7 mouse cellular contexts compared by ENCODE assay signal in the genomic region with DNA sequence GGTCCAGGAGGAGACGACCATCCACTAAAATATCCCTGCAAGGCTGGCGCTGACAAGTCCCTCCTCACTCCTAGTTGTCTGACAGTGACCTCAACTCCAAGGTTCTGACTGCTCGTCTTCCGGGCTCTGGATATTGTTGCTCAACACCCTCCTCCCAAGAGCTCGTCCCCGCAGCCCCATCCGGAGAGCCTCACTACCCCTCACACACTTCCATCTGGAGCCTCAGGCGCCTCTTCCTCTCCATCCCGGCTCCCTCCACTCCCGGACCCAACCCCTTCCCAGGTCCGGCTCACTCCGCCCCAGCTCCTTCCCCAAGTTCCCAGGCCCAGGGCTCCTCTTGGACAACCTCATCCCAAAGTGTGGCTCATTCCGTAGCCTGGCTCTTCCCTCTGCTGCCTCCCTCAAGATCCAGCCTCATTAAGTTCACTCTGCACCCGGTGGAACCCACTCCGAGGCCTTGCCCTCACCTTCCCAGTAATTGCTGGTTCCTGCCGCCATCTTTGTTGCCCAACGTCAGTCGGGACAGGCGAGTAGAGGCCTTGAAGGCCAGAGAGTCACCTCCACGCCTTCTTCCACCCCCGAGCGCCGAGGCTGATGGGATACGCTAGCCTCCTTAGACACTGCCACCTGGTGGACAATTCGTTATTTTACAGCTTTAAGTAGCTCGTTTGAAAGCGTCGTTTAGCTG. TPM values are rescaled to one million over a fixed set of nuclear protein-coding genes. Genes with fewer than 3 reads are reported as not detected.
DNase-seq lines count a peak whose midpoint lies in the region; ATAC-seq lines count a peak whose summit lies in the region.

A gene (minus strand): TSS at position 527 of the 688 bp plus-strand sequence.

- peak; percentile 93 for DNase-seq in adrenal gland, adult 2 months
- peak; percentile 97 for DNase-seq in embryo, embryonic 11.5 days (ENCODE audit: low read depth, low spot score)
- peak; percentile 78 to 88 for DNase-seq in gastrocnemius, postnatal 36 days
- DNase-seq in left cerebral cortex, postnatal 25 days (ENCODE audit: low spot score in 2 of 2): peak; percentile 90 to 97
- peak; percentile 88 for DNase-seq in midbrain, embryonic 10.5 days (ENCODE audit: low spot score)
- peak; percentile 84 for DNase-seq in right cerebral cortex, postnatal 4 days

- peaks cover 8% of the 10 kb centered on the region for H3K36me3 ChIP-seq in intestine, embryonic 15.5 days
- H3K36me3 ChIP-seq in midbrain, embryonic 10.5 days: peaks cover 30% of the 10 kb centered on the region

- ATAC-seq in intestine, embryonic 15.5 days: peak; percentile 100

- no peaks in the 10 kb centered on the region for H3K4me1 ChIP-seq in intestine, embryonic 15.5 days (replicated peaks)
- peaks cover 9% of the 10 kb centered on the region for H3K4me1 ChIP-seq in midbrain, embryonic 10.5 days

- intact Hi-C loops in gastrocnemius, postnatal 36 days (cut with DNase I): loop anchor here (2.0 kb wide), 1 partner anchor 86 kb away; no protein-coding TSS in a partner anchor
- intact Hi-C loops in left cerebral cortex, postnatal 25 days (cut with DNase I): loop anchor here (1.0 to 2.0 kb wide), 2 partner anchors 86 to 108 kb away; no protein-coding TSS in a partner anchor

- H3K9ac ChIP-seq in intestine, embryonic 15.5 days: peak within 1 kb of the TSS; percentile 88

- no peaks in the 10 kb centered on the region for H3K9me3 ChIP-seq in intestine, embryonic 15.5 days
- no peaks in the 10 kb centered on the region for H3K9me3 ChIP-seq in midbrain, embryonic 10.5 days (replicated peaks)

- peak within 1 kb of the TSS; percentile 74 for H3K27ac ChIP-seq in intestine, embryonic 15.5 days
- peak within 1 kb of the TSS; percentile 91 for H3K27ac ChIP-seq in midbrain, embryonic 10.5 days (replicated peaks)

- H3K4me3 ChIP-seq in intestine, embryonic 15.5 days (replicated peaks): peak within 1 kb of the TSS; percentile 78
- peak within 1 kb of the TSS; percentile 70 for H3K4me3 ChIP-seq in midbrain, embryonic 10.5 days

- H3K27me3 ChIP-seq in intestine, embryonic 15.5 days (replicated peaks): no peaks in the 10 kb centered on the region
- H3K27me3 ChIP-seq in midbrain, embryonic 10.5 days (ENCODE audit: low read depth, poor library complexity, severe bottlenecking): no peaks in the 10 kb centered on the region

- WGBS in intestine, embryonic 15.5 days: under 1% methylated on average over 28 of the region's 28 CpGs
- WGBS in midbrain, embryonic 10.5 days: under 1% methylated on average over 28 of the region's 28 CpGs

- H3K4me2 ChIP-seq in intestine, embryonic 15.5 days (replicated peaks): peak within 1 kb of the TSS; percentile 58

RNA-seq across cellular contexts. Expression of the gene that starts here (rescaled TPM):
- total RNA-seq in adrenal gland, adult 2 months (2021): 10 to 100 TPM; 64.1 to 99.6 TPM
- polyA plus RNA-seq in adrenal gland, adult 2 months (2012; rRNA removed): 14.4 and 18.4 TPM in 2 replicates
- 10 to 100 TPM; 19.3 to 20.5 TPM for total RNA-seq in gastrocnemius, postnatal 36 days (2021)
- polyA plus RNA-seq in intestine, embryonic 15.5 days (2015; fragmentation: Nextera tagmentation; extraction: Ambion mirVana): 24.9 and 28.6 TPM in 2 replicates
- total RNA-seq in left cerebral cortex, postnatal 25 days (2021): 10 to 100 TPM; 48.5 to 48.9 TPM
- 20.6 and 25.5 TPM in 2 replicates for polyA plus RNA-seq in midbrain, embryonic 10.5 days (2016; fragmentation: Nextera tagmentation; extraction: Ambion mirVana)

Comparison
In these comparisons a context has a peak if more than half of its experiments do, and no peak if none do; other contexts are left out.
1. Peak in every context shown above with its lines: DNase-seq, ATAC-seq, H3K4me3 ChIP-seq and H3K27ac ChIP-seq.